Mouse (Mus musculus) kidney, postnatal 10 days (tissue): ENCODE results near the gene Ptpn14.

Experiments used
- DNase-seq: peaks from one replicate; pipeline ENCODE4 v3.0.0; 2021; ENCODE audit warnings: mixed read lengths

Ptpn14 gene

GRCm38 (mm10) chr1:189869651-189870270 lies 141.7 kb downstream of the Ptpn14 start:
- DNase-seq, result peak; percentile 45

- no peak for DNase-seq
These were observed 142.5 kb downstream of the Ptpn14 start for GRCm38 (mm10) chr1:189870539-189870938.

GRCm38 (mm10) chr1:189871625-189872024 lies 143.6 kb downstream of the Ptpn14 start:
- DNase-seq, result no peak

GRCm38 (mm10) chr1:189872050-189872449 lies 144.0 kb downstream of the Ptpn14 start:
- DNase-seq, result no peak

GRCm38 (mm10) chr1:189873591-189873990 lies 145.5 kb downstream of the Ptpn14 start:
- no peak for DNase-seq

- peak; percentile 53 for DNase-seq
These were observed 147.4 kb downstream of the Ptpn14 start for GRCm38 (mm10) chr1:189875439-189875861.

GRCm38 (mm10) chr1:189876162-189876561 lies 148.1 kb downstream of the Ptpn14 start:
- DNase-seq, result no peak

GRCm38 (mm10) chr1:189879212-189879611 lies 151.1 kb downstream of the Ptpn14 start:
- no peak for DNase-seq

GRCm38 (mm10) chr1:189879965-189880364 lies 151.9 kb downstream of the Ptpn14 start:
- peak; percentile 76 for DNase-seq

GRCm38 (mm10) chr1:189880745-189881144 lies 152.7 kb downstream of the Ptpn14 start:
- no peak for DNase-seq

GRCm38 (mm10) chr1:189882886-189883285 lies 154.8 kb downstream of the Ptpn14 start:
- peak; percentile 76 for DNase-seq

- peak; percentile 82 for DNase-seq
These were observed 155.6 kb downstream of the Ptpn14 start for GRCm38 (mm10) chr1:189883531-189884170.

GRCm38 (mm10) chr1:189884951-189885350 lies 156.9 kb downstream of the Ptpn14 start:
- DNase-seq, result no peak

- no peak for DNase-seq
These were observed 157.9 kb downstream of the Ptpn14 start for GRCm38 (mm10) chr1:189885975-189886374.

- DNase-seq, result peak; percentile 79
These were observed 159.4 kb downstream of the Ptpn14 start for GRCm38 (mm10) chr1:189887518-189887917.

- no peak for DNase-seq
These were observed 160.7 kb downstream of the Ptpn14 start for GRCm38 (mm10) chr1:189888749-189889148.

GRCm38 (mm10) chr1:189894191-189894590 lies 166.1 kb downstream of the Ptpn14 start:
- DNase-seq, result no peak

GRCm38 (mm10) chr1:189897861-189898260 lies 169.8 kb downstream of the Ptpn14 start:
- DNase-seq, result no peak

- DNase-seq, result no peak
These were observed 170.6 kb downstream of the Ptpn14 start for GRCm38 (mm10) chr1:189898708-189899107.

GRCm38 (mm10) chr1:189899526-189899925 lies 171.5 kb downstream of the Ptpn14 start:
- no peak for DNase-seq

- DNase-seq, result no peak
These were observed 174.3 kb downstream of the Ptpn14 start for GRCm38 (mm10) chr1:189902413-189902812.

GRCm38 (mm10) chr1:189903169-189903568 lies 175.1 kb downstream of the Ptpn14 start:
- DNase-seq, result no peak

GRCm38 (mm10) chr1:189910685-189911345 lies 182.7 kb downstream of the Ptpn14 start:
- DNase-seq, result peak; percentile 80
